Mouse (Mus musculus) thymus, adult 2 months (tissue): ENCODE results near the gene Pym1.

Source experiments
- CTCF ChIP-seq: fragments of 200-500 bp; IDR thresholded peaks from 2 replicates; pipeline ENCODE4 v1.5.1; 2012; ENCODE audit warnings: mild to moderate bottlenecking, control low read depth, low read length, moderate library complexity, borderline replicate concordance; ENCODE audit not compliant: control insufficient read depth, poor library complexity, insufficient read depth; ENCODE audit errors: extremely low read depth
- POLR2A ChIP-seq: fragments of 200-500 bp; IDR thresholded peaks from 2 replicates; pipeline ENCODE4 v1.6.1; 2012; ENCODE audit warnings: mild to moderate bottlenecking, low read length, control low read depth, moderate library complexity; ENCODE audit not compliant: control insufficient read depth, poor library complexity, insufficient read depth; ENCODE audit errors: extremely low read depth

- TF ChIP-seq CTCF, result no peak
- TF ChIP-seq POLR2A, result no peak
Observed at GRCm38 (mm10) chr10:128699006-128699405, 48.7 kb upstream of the Pym1 start.
